Mouse (Mus musculus): ENCODE data around the gene Ccdc12.

Ccdc12 gene

GRCm38 (mm10) chr9:110652963-110653654, 3.2 kb upstream of the Ccdc12 start:
- Histone ChIP-seq H3K4me3 (replicated peaks; ENCODE audit: low read length) (peak overlapping the region; percentile 90), H3K27me3 (ENCODE audit: insufficient read depth, low read length) (peaks cover 23% of the 10 kb centered on the region), H3K9me3 (ENCODE audit: low read length) (peaks cover 6% of the 10 kb centered on the region), H3K36me3 (ENCODE audit: insufficient read depth, low read length) (peaks cover 3% of the 10 kb centered on the region; the same call in 1 of the 2 replicates), H3K4me1 (replicated peaks; ENCODE audit: low read depth, low read length) (peaks cover 57% of the 10 kb centered on the region)
- TF ChIP-seq CTCF (conservative IDR thresholded peaks at IDR 0.05; ENCODE audit: low read length): no peak
- no peak for TF ChIP-seq POU5F1 (IDR thresholded peaks at IDR 0.05; ENCODE audit: borderline replicate concordance, low read length)
- TF ChIP-seq NANOG (IDR thresholded peaks at IDR 0.05; ENCODE audit: borderline replicate concordance, low read length): no peak

GRCm38 (mm10) chr9:110653655-110654461, 2.4 kb upstream of the Ccdc12 start, which contains the start of gene Nbeal2:
Gene Nbeal2, minus strand, starts transcription at chr9:110654161.
- TF ChIP-seq CTCF (conservative IDR thresholded peaks at IDR 0.05; ENCODE audit: low read length) (no peak), NANOG (IDR thresholded peaks at IDR 0.05; ENCODE audit: borderline replicate concordance, low read length) (no peak), POU5F1 (IDR thresholded peaks at IDR 0.05; ENCODE audit: borderline replicate concordance, low read length) (no peak)
- H3K9me3 ChIP-seq (ENCODE audit: low read length): peaks cover 6% of the 10 kb centered on the region
- H3K36me3 ChIP-seq (ENCODE audit: insufficient read depth, low read length): peaks cover 4% of the 10 kb centered on the region; the same call in 1 of the 2 replicates
- H3K4me1 ChIP-seq (replicated peaks; ENCODE audit: low read depth, low read length): peaks cover 56% of the 10 kb centered on the region
- H3K4me3 ChIP-seq (replicated peaks; ENCODE audit: low read length): peak within 1 kb of the TSS; percentile 90
- H3K27me3 ChIP-seq (ENCODE audit: insufficient read depth, low read length): peaks cover 23% of the 10 kb centered on the region

GRCm38 (mm10) chr9:110654726-110655650, 1.3 kb upstream of the Ccdc12 start:
- peaks cover 6% of the 10 kb centered on the region for H3K9me3 ChIP-seq (ENCODE audit: low read length)

GRCm38 (mm10) chr9:110655651-110656007, 674 bp upstream of the Ccdc12 start:
- H3K36me3 ChIP-seq (ENCODE audit: insufficient read depth, low read length): peaks cover 13% of the 10 kb centered on the region
- peaks cover 74% of the 10 kb centered on the region for H3K4me1 ChIP-seq (replicated peaks; ENCODE audit: low read depth, low read length)
- no peak for TF ChIP-seq CTCF (conservative IDR thresholded peaks at IDR 0.05; ENCODE audit: low read length)
- no peak for TF ChIP-seq NANOG (IDR thresholded peaks at IDR 0.05; ENCODE audit: borderline replicate concordance, low read length)
- TF ChIP-seq POU5F1 (IDR thresholded peaks at IDR 0.05; ENCODE audit: borderline replicate concordance, low read length): no peak
- peaks cover 23% of the 10 kb centered on the region for H3K27me3 ChIP-seq (ENCODE audit: insufficient read depth, low read length)
- peaks cover 6% of the 10 kb centered on the region for H3K9me3 ChIP-seq (ENCODE audit: low read length)
- H3K4me3 ChIP-seq (replicated peaks; ENCODE audit: low read length): peak overlapping the region; percentile 88

More at GRCm38 (mm10) chr9:110654726-110655650, 1.3 kb upstream of the Ccdc12 start:
- Histone ChIP-seq H3K36me3 (ENCODE audit: insufficient read depth, low read length) (peaks cover 13% of the 10 kb centered on the region), H3K4me1 (replicated peaks; ENCODE audit: low read depth, low read length) (peaks cover 67% of the 10 kb centered on the region), H3K4me3 (replicated peaks; ENCODE audit: low read length) (peak overlapping the region; percentile 90), H3K27me3 (ENCODE audit: insufficient read depth, low read length) (peaks cover 23% of the 10 kb centered on the region)
- TF ChIP-seq POU5F1 (IDR thresholded peaks at IDR 0.05; ENCODE audit: borderline replicate concordance, low read length) (no peak), CTCF (conservative IDR thresholded peaks at IDR 0.05; ENCODE audit: low read length) (no peak), NANOG (IDR thresholded peaks at IDR 0.05; ENCODE audit: borderline replicate concordance, low read length) (no peak)

DNA sequence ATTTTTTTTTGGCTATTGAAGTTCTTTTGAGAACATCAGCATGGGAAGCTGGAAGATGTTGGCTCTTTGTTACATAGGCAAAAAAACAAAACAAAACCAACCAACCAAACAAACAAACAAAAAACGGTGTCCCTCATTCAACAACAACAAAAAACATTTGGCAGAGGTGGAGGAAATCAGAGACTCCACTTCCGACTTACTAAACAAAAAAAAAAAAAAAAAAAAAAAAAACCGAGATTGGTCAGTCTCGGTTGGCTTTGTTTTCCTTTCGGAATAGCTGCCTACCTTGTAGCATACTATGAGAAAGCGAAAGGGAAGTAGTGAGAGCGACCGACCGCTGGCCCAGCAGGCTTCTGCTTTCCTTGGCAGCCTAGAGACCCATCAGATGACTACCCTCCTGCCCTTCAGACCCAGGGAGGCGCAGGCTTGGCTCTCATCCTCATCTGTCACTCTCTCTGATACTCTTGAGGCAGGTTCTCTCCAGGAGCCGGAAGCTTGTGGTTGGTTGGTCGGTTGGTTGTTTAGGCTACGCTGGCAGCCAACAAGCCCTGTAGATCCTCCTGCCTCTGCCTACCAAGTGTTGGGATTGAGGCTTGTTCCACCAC, 1.3 kb downstream of the Ccdc12 start:
- H3K9me3 ChIP-seq (ENCODE audit: low read length): no peaks in the 10 kb centered on the region
- peak overlapping the region; percentile 88 for H3K4me3 ChIP-seq (replicated peaks; ENCODE audit: low read length)
- H3K4me1 ChIP-seq (replicated peaks; ENCODE audit: low read depth, low read length): peaks cover 79% of the 10 kb centered on the region
- H3K27me3 ChIP-seq (ENCODE audit: insufficient read depth, low read length): peaks cover 11% of the 10 kb centered on the region
- peaks cover 15% of the 10 kb centered on the region for H3K36me3 ChIP-seq (ENCODE audit: insufficient read depth, low read length)
- TF ChIP-seq CTCF (conservative IDR thresholded peaks at IDR 0.05; ENCODE audit: low read length) (no peak), POU5F1 (IDR thresholded peaks at IDR 0.05; ENCODE audit: borderline replicate concordance, low read length) (no peak), NANOG (IDR thresholded peaks at IDR 0.05; ENCODE audit: borderline replicate concordance, low read length) (no peak)

- H3K9me3 ChIP-seq (ENCODE audit: low read length): no peaks in the 10 kb centered on the region
- H3K4me3 ChIP-seq (replicated peaks; ENCODE audit: low read length): peak overlapping the region; percentile 24
- peaks cover 15% of the 10 kb centered on the region for H3K36me3 ChIP-seq (ENCODE audit: insufficient read depth, low read length)
- TF ChIP-seq CTCF (conservative IDR thresholded peaks at IDR 0.05; ENCODE audit: low read length): no peak
- TF ChIP-seq NANOG (IDR thresholded peaks at IDR 0.05; ENCODE audit: borderline replicate concordance, low read length): no peak
- TF ChIP-seq POU5F1 (IDR thresholded peaks at IDR 0.05; ENCODE audit: borderline replicate concordance, low read length): no peak
- peaks cover 68% of the 10 kb centered on the region for H3K4me1 ChIP-seq (replicated peaks; ENCODE audit: low read depth, low read length)
- H3K27me3 ChIP-seq (ENCODE audit: insufficient read depth, low read length): no peaks in the 10 kb centered on the region
Observed at GRCm38 (mm10) chr9:110659521-110659920, 3.2 kb downstream of the Ccdc12 start.

DNA sequence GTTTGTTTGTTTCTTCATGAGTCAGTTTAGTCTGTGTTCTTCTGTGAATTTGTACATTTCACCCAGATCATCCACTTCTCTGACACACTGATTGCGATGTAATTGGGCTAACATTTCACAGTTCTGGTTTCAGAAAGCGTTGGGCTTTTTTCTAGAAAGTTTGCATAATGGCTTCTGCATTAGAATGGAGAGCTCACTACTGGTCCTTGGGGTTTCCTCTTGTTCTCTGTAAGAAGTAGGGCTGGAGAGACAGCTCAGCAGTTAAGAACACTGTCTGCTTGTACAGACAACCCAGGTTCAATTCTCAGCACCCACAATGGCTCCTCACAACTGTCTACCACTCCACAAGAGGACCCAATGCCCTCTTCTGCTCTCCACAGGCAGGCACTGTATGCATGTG, 3.9 kb downstream of the Ccdc12 start:
- Histone ChIP-seq H3K4me1 (replicated peaks; ENCODE audit: low read depth, low read length) (peaks cover 66% of the 10 kb centered on the region), H3K36me3 (ENCODE audit: insufficient read depth, low read length) (peaks cover 15% of the 10 kb centered on the region), H3K4me3 (replicated peaks; ENCODE audit: low read length) (peak overlapping the region; percentile 24; the same call in 1 of the 2 replicates), H3K9me3 (ENCODE audit: low read length) (no peaks in the 10 kb centered on the region), H3K27me3 (ENCODE audit: insufficient read depth, low read length) (no peaks in the 10 kb centered on the region)
- TF ChIP-seq POU5F1 (IDR thresholded peaks at IDR 0.05; ENCODE audit: borderline replicate concordance, low read length) (peak; percentile 18; the same call in 1 of the 2 replicates), NANOG (IDR thresholded peaks at IDR 0.05; ENCODE audit: borderline replicate concordance, low read length) (no peak)
